Mouse (Mus musculus): ENCODE measurements around the gene Cdc42ep1. TPM values are rescaled to one million over a fixed set of nuclear protein-coding genes. Genes with fewer than 3 reads are reported as not detected.
"Not testable (repeated sequence)": the region's sequence is repeated elsewhere in the genome, so short reads cannot be mapped to it uniquely, and the experiment has no call there.

Cdc42ep1 gene
- polyA plus RNA-seq, 1 experiment from 2014 or later = 41.5 TPM

- Histone ChIP-seq H3K27ac (replicated peaks) (peak overlapping the region; percentile 84), H3K36me3 (no peaks in the 10 kb centered on the region), H3K4me3 (replicated peaks) (no peak overlapping the region), H3K27me3 (no peaks in the 10 kb centered on the region), H3K9ac (no peak overlapping the region), H3K4me2 (replicated peaks) (no peak overlapping the region), H3K4me1 (peaks cover 77% of the 10 kb centered on the region), H3K9me3 (replicated peaks) (no peaks in the 10 kb centered on the region)
- WGBS = 45% methylated on average over 6 of the region's 6 CpGs
- ATAC-seq (ENCODE audit: insufficient number of reproducible peaks, low FRiP score, low TSS enrichment, low read depth) = no peak
Observed at GRCm38 (mm10) chr15:78841161-78841790, 1.1 kb upstream of the Cdc42ep1 start.

- ATAC-seq (ENCODE audit: insufficient number of reproducible peaks, low FRiP score, low TSS enrichment, low read depth) = no peak
- 38% methylated on average over 21 of the region's 21 CpGs for WGBS
- Histone ChIP-seq H3K36me3 (peaks cover 11% of the 10 kb centered on the region), H3K4me3 (replicated peaks) (peak overlapping the region; percentile 67), H3K4me1 (peaks cover 72% of the 10 kb centered on the region), H3K9me3 (replicated peaks) (no peaks in the 10 kb centered on the region), H3K27ac (replicated peaks) (peak overlapping the region; percentile 93), H3K27me3 (no peaks in the 10 kb centered on the region), H3K4me2 (replicated peaks) (peak overlapping the region; percentile 75), H3K9ac (peak overlapping the region; percentile 75)
Observed at GRCm38 (mm10) chr15:78843581-78844469, 1.4 kb downstream of the Cdc42ep1 start.

GRCm38 (mm10) chr15:78844791-78845190, 2.4 kb downstream of the Cdc42ep1 start:
- H3K4me3 ChIP-seq (replicated peaks) = peak overlapping the region; percentile 67
- peak overlapping the region; percentile 93 for H3K27ac ChIP-seq (replicated peaks)
- no peaks in the 10 kb centered on the region for H3K27me3 ChIP-seq
- H3K4me2 ChIP-seq (replicated peaks) = peak overlapping the region; percentile 75
- no peak for ATAC-seq (ENCODE audit: insufficient number of reproducible peaks, low FRiP score, low TSS enrichment, low read depth)
- 13% methylated on average over 9 of the region's 9 CpGs for WGBS
- H3K36me3 ChIP-seq = peaks cover 20% of the 10 kb centered on the region
- H3K9ac ChIP-seq = no peak overlapping the region
- no peaks in the 10 kb centered on the region for H3K9me3 ChIP-seq (replicated peaks)
- H3K4me1 ChIP-seq = peaks cover 62% of the 10 kb centered on the region

GRCm38 (mm10) chr15:78845321-78845720, 2.9 kb downstream of the Cdc42ep1 start:
- Histone ChIP-seq H3K9me3 (replicated peaks) (no peaks in the 10 kb centered on the region), H3K4me2 (replicated peaks) (peak overlapping the region; percentile 75), H3K4me1 (peaks cover 61% of the 10 kb centered on the region), H3K4me3 (replicated peaks) (peak overlapping the region; percentile 67), H3K36me3 (peaks cover 20% of the 10 kb centered on the region), H3K27ac (replicated peaks) (peak overlapping the region; percentile 93), H3K9ac (no peak overlapping the region), H3K27me3 (no peaks in the 10 kb centered on the region)
- no peak for ATAC-seq (ENCODE audit: insufficient number of reproducible peaks, low FRiP score, low TSS enrichment, low read depth)
- 49% methylated on average over 11 of the region's 11 CpGs for WGBS

- peaks cover 20% of the 10 kb centered on the region for H3K36me3 ChIP-seq
- WGBS = 74% methylated on average over 8 of the region's 8 CpGs
- ATAC-seq (ENCODE audit: insufficient number of reproducible peaks, low FRiP score, low TSS enrichment, low read depth) = no peak
- 0 out of 2 replicates have a peak overlapping the region, but pooled peaks have one; percentile 67 for H3K4me3 ChIP-seq (replicated peaks)
- no peaks in the 10 kb centered on the region for H3K9me3 ChIP-seq (replicated peaks)
- H3K27ac ChIP-seq (replicated peaks) = peak overlapping the region; percentile 93; the same call in 1 of the 2 replicates
- peak overlapping the region; percentile 75; the same call in 1 of the 2 replicates for H3K4me2 ChIP-seq (replicated peaks)
- no peak overlapping the region for H3K9ac ChIP-seq
- peaks cover 61% of the 10 kb centered on the region for H3K4me1 ChIP-seq
- H3K27me3 ChIP-seq = no peaks in the 10 kb centered on the region
Observed at GRCm38 (mm10) chr15:78845867-78846266, 3.4 kb downstream of the Cdc42ep1 start.

GRCm38 (mm10) chr15:78846352-78846751, 3.9 kb downstream of the Cdc42ep1 start:
- no peak for ATAC-seq (ENCODE audit: insufficient number of reproducible peaks, low FRiP score, low TSS enrichment, low read depth)

GRCm38 (mm10) chr15:78846805-78847204, 4.4 kb downstream of the Cdc42ep1 start:
- not testable (repeated sequence) for H3K27me3 ChIP-seq; H3K27ac ChIP-seq (replicated peaks); ATAC-seq (ENCODE audit: insufficient number of reproducible peaks, low FRiP score, low TSS enrichment, low read depth); H3K4me2 ChIP-seq (replicated peaks); H3K9ac ChIP-seq; H3K4me3 ChIP-seq (replicated peaks); H3K9me3 ChIP-seq (replicated peaks)
- Histone ChIP-seq H3K36me3 (peaks cover 20% of the 10 kb centered on the region), H3K4me1 (peaks cover 57% of the 10 kb centered on the region)
- 82% methylated on average over 7 of the region's 7 CpGs for WGBS

More at GRCm38 (mm10) chr15:78846352-78846751, 3.9 kb downstream of the Cdc42ep1 start:
- Histone ChIP-seq H3K4me1 (peaks cover 57% of the 10 kb centered on the region), H3K9ac (no peak overlapping the region), H3K36me3 (peaks cover 20% of the 10 kb centered on the region), H3K4me2 (replicated peaks) (0 out of 2 replicates have a peak overlapping the region, but pooled peaks have one; percentile 75), H3K4me3 (replicated peaks) (no peak overlapping the region), H3K27ac (replicated peaks) (no peak overlapping the region), H3K9me3 (replicated peaks) (no peaks in the 10 kb centered on the region), H3K27me3 (no peaks in the 10 kb centered on the region)
- 73% methylated on average over 8 of the region's 8 CpGs for WGBS

- ATAC-seq (ENCODE audit: insufficient number of reproducible peaks, low FRiP score, low TSS enrichment, low read depth) = no peak
- H3K27ac ChIP-seq (replicated peaks) = no peak overlapping the region
- H3K27me3 ChIP-seq = no peaks in the 10 kb centered on the region
- H3K4me3 ChIP-seq (replicated peaks) = no peak overlapping the region
- 29% methylated on average over 5 of the region's 5 CpGs for WGBS
- H3K4me2 ChIP-seq (replicated peaks) = no peak overlapping the region
- H3K36me3 ChIP-seq = peaks cover 20% of the 10 kb centered on the region
- no peak overlapping the region for H3K9ac ChIP-seq
- H3K9me3 ChIP-seq (replicated peaks) = no peaks in the 10 kb centered on the region
- H3K4me1 ChIP-seq = peaks cover 48% of the 10 kb centered on the region
Observed at GRCm38 (mm10) chr15:78848467-78848866, 6.0 kb downstream of the Cdc42ep1 start.

GRCm38 (mm10) chr15:78849485-78849884, 7.1 kb downstream of the Cdc42ep1 start:
- Histone ChIP-seq H3K27ac (replicated peaks) (no peak overlapping the region), H3K36me3 (peaks cover 20% of the 10 kb centered on the region), H3K4me2 (replicated peaks) (no peak overlapping the region), H3K4me1 (peaks cover 38% of the 10 kb centered on the region), H3K27me3 (no peaks in the 10 kb centered on the region), H3K9me3 (replicated peaks) (no peaks in the 10 kb centered on the region), H3K9ac (no peak overlapping the region), H3K4me3 (replicated peaks) (no peak overlapping the region)
- no peak for ATAC-seq (ENCODE audit: insufficient number of reproducible peaks, low FRiP score, low TSS enrichment, low read depth)
- 82% methylated on average over 12 of the region's 12 CpGs for WGBS

- Histone ChIP-seq H3K9me3 (replicated peaks) (no peaks in the 10 kb centered on the region), H3K4me1 (peaks cover 30% of the 10 kb centered on the region), H3K9ac (no peak overlapping the region), H3K27me3 (no peaks in the 10 kb centered on the region), H3K4me3 (replicated peaks) (no peak overlapping the region), H3K4me2 (replicated peaks) (no peak overlapping the region), H3K36me3 (peaks cover 20% of the 10 kb centered on the region), H3K27ac (replicated peaks) (no peak overlapping the region)
- no peak for ATAC-seq (ENCODE audit: insufficient number of reproducible peaks, low FRiP score, low TSS enrichment, low read depth)
- 64% methylated on average over 15 of the region's 15 CpGs for WGBS
Observed at GRCm38 (mm10) chr15:78850059-78850824, 7.8 kb downstream of the Cdc42ep1 start.

GRCm38 (mm10) chr15:78850944-78851343, 8.5 kb downstream of the Cdc42ep1 start:
- Histone ChIP-seq H3K36me3 (peaks cover 20% of the 10 kb centered on the region), H3K9me3 (replicated peaks) (no peaks in the 10 kb centered on the region), H3K9ac (no peak overlapping the region), H3K27me3 (no peaks in the 10 kb centered on the region), H3K27ac (replicated peaks) (no peak overlapping the region), H3K4me2 (replicated peaks) (no peak overlapping the region), H3K4me1 (peaks cover 23% of the 10 kb centered on the region), H3K4me3 (replicated peaks) (no peak overlapping the region)
- 57% methylated on average over 6 of the region's 6 CpGs for WGBS
- ATAC-seq (ENCODE audit: insufficient number of reproducible peaks, low FRiP score, low TSS enrichment, low read depth) = no peak
